Mouse (Mus musculus): ENCODE data around the gene Cpeb3.

Cpeb3 gene

GRCm38 (mm10) chr19:37079151-37079550 lies 129.2 kb downstream of the Cpeb3 start:
- no peak for DNase-seq (ENCODE audit: low spot score in 2 of 2)

- DNase-seq (ENCODE audit: low spot score in 2 of 2): no peak
These were observed 129.8 kb downstream of the Cpeb3 start for GRCm38 (mm10) chr19:37078571-37078970.

- peak; percentile 69 to 83 for DNase-seq (ENCODE audit: low spot score in 2 of 2)
These were observed 130.3 kb downstream of the Cpeb3 start for GRCm38 (mm10) chr19:37078064-37078463.

- peak in 1 of 2 experiments; percentile 56 for DNase-seq (ENCODE audit: low spot score in 2 of 2)
These were observed 131.1 kb downstream of the Cpeb3 start for GRCm38 (mm10) chr19:37077258-37077657.

GRCm38 (mm10) chr19:37076646-37077045 lies 131.8 kb downstream of the Cpeb3 start:
- DNase-seq (ENCODE audit: low spot score in 2 of 2): no peak

GRCm38 (mm10) chr19:37076116-37076515 lies 132.3 kb downstream of the Cpeb3 start:
- DNase-seq (ENCODE audit: low spot score in 2 of 2): no peak

GRCm38 (mm10) chr19:37075690-37076089 lies 132.7 kb downstream of the Cpeb3 start:
- DNase-seq (ENCODE audit: low spot score in 2 of 2): no peak

- peak; percentile 24 to 40 for DNase-seq (ENCODE audit: low spot score in 2 of 2)
These were observed 133.7 kb downstream of the Cpeb3 start for GRCm38 (mm10) chr19:37074726-37075125.

GRCm38 (mm10) chr19:37074276-37074675 lies 134.1 kb downstream of the Cpeb3 start:
- no peak for DNase-seq (ENCODE audit: low spot score in 2 of 2)

GRCm38 (mm10) chr19:37072871-37073629 lies 135.4 kb downstream of the Cpeb3 start:
- DNase-seq (ENCODE audit: low spot score in 2 of 2): no peak

GRCm38 (mm10) chr19:37069243-37069642 lies 139.2 kb downstream of the Cpeb3 start:
- no peak for DNase-seq (ENCODE audit: low spot score in 2 of 2)

- no peak for DNase-seq (ENCODE audit: low spot score in 2 of 2)
These were observed 148.3 kb downstream of the Cpeb3 start for GRCm38 (mm10) chr19:37060078-37060477.

GRCm38 (mm10) chr19:37059623-37060022 lies 148.8 kb downstream of the Cpeb3 start:
- DNase-seq (ENCODE audit: low spot score in 2 of 2): peak; percentile 56 to 68

GRCm38 (mm10) chr19:37057161-37057905 lies 151.1 kb downstream of the Cpeb3 start:
- DNase-seq (ENCODE audit: low spot score in 2 of 2): no peak

GRCm38 (mm10) chr19:37055976-37056556 lies 152.3 kb downstream of the Cpeb3 start:
- DNase-seq (ENCODE audit: low spot score in 2 of 2): no peak

GRCm38 (mm10) chr19:37050643-37051345 lies 157.6 kb downstream of the Cpeb3 start:
- peak in 1 of 2 experiments; percentile 55 for DNase-seq (ENCODE audit: low spot score in 2 of 2)

- no peak for DNase-seq (ENCODE audit: low spot score in 2 of 2)
These were observed 159.9 kb downstream of the Cpeb3 start for GRCm38 (mm10) chr19:37048507-37048906.

- no peak for DNase-seq (ENCODE audit: low spot score in 2 of 2)
These were observed 164.0 kb downstream of the Cpeb3 start for GRCm38 (mm10) chr19:37044431-37044830.

GRCm38 (mm10) chr19:37040906-37041305 lies 167.5 kb downstream of the Cpeb3 start:
- no peak for DNase-seq (ENCODE audit: low spot score in 2 of 2)

- no peak for DNase-seq (ENCODE audit: low spot score in 2 of 2)
These were observed 176.0 kb downstream of the Cpeb3 start for GRCm38 (mm10) chr19:37032364-37032763.

GRCm38 (mm10) chr19:37031446-37031845 lies 177.0 kb downstream of the Cpeb3 start:
- no peak for DNase-seq (ENCODE audit: low spot score in 2 of 2)

- no peak for DNase-seq (ENCODE audit: low spot score in 2 of 2)
These were observed 178.6 kb downstream of the Cpeb3 start for GRCm38 (mm10) chr19:37029771-37030170.

Measured in heart, adult 9 months (tissue).